Mouse (Mus musculus) heart, embryonic 16.5 days (tissue): ENCODE measurements around the gene Dirc2. TPM values are rescaled to one million over a fixed set of nuclear protein-coding genes. Genes with fewer than 3 reads are reported as not detected.

ENCODE experiments used
- ATAC-seq: fragments of 200-750 bp; cut with Nextera tagmentation; replicated peaks from 2 replicates; pipeline ENCODE4 v1.8.0; 2017; ENCODE audit warnings: moderate number of reproducible peaks; ENCODE audit not compliant: insufficient read depth, low FRiP score; ENCODE audit errors: extremely low read depth
- H3K27ac ChIP-seq: fragments of 300-500 bp; sonication (generic); 2 replicates; pipeline ENCODE4 v1.5.1; 2014; ENCODE audit warnings: mild to moderate bottlenecking, low read length, control low read depth, moderate library complexity
- H3K27me3 ChIP-seq: fragments of 300-500 bp; sonication (generic); 2 replicates; pipeline ENCODE4 v1.6.1; 2014; ENCODE audit warnings: low read length, mixed read lengths; ENCODE audit not compliant: control insufficient read depth, insufficient read depth
- H3K36me3 ChIP-seq: fragments of 300-500 bp; sonication (generic); 2 replicates; pipeline ENCODE4 v1.6.1; 2014; ENCODE audit not compliant: control insufficient read depth, insufficient read depth
- H3K4me1 ChIP-seq: fragments of 300-500 bp; sonication (generic); 2 replicates; pipeline ENCODE4 v1.6.1; 2014; ENCODE audit warnings: low read length, mixed read lengths; ENCODE audit not compliant: control insufficient read depth, insufficient read depth
- H3K4me2 ChIP-seq: fragments of 300-500 bp; sonication (generic); 2 replicates; pipeline ENCODE4 v1.6.1; 2014; ENCODE audit warnings: low read depth, mild to moderate bottlenecking, control low read depth, low read length
- H3K4me3 ChIP-seq: fragments of 300-500 bp; sonication (generic); 2 replicates; pipeline ENCODE4 v1.5.1; 2014; ENCODE audit warnings: mild to moderate bottlenecking, control low read depth, low read length
- H3K9ac ChIP-seq: fragments of 300-500 bp; sonication (generic); 2 replicates; pipeline ENCODE4 v1.6.1; 2014; ENCODE audit warnings: low read length, control low read depth
- H3K9me3 ChIP-seq: fragments of 300-500 bp; sonication (generic); replicated peaks from 2 replicates; pipeline ENCODE4 v1.6.1; 2016; ENCODE audit warnings: low read length; ENCODE audit not compliant: control insufficient read depth
- WGBS: fragments of 180-500 bp; shearing (Covaris S2); extraction: QIAGEN DNeasy Blood & Tissue Kit; methylation state at CpG from one replicate; pipeline ENCODE4 v1.1.7; 2014; 5-methylcytosine and 5-hydroxymethylcytosine counted together
- polyA plus RNA-seq: library from polyadenylated mRNA; unstranded; fragments of >200 nt; fragmentation: Nextera tagmentation; extraction: Ambion mirVana; gene quantifications from 2 replicates; pipeline ENCODE4 v1.2.1, GENCODE M21; 2015

Dirc2 gene
- polyA plus RNA-seq, 1 experiment from 2014 or later, result 10.1 TPM

DNA sequence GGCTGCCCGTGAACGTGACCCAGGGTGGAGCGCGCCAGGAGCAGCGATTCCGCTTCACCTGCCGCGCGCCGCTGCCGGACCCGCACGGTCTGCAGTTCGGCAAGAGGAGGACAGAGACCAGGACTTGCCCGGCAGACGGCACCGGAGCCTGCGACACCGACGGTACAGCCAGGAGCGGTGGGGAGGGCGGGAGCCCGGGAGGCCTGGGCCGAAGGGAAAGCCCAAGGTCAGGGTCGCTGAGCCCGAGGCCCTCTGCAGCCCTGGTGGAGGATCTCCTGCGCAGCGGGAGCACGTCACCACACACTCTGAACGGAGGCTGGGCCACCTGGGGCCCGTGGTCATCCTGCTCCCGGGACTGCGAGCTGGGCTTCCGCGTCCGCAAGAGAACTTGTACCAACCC, 108.9 kb downstream of the Dirc2 start:
- no peak for ATAC-seq
- H3K27ac ChIP-seq, result no peak overlapping the region
- peaks cover 42% of the 10 kb centered on the region for H3K27me3 ChIP-seq
- peak overlapping the region; percentile 81 for H3K4me2 ChIP-seq
- H3K4me1 ChIP-seq, result 0 out of 2 replicates have a peak, but pooled peaks cover 2% of the 10 kb centered on the region
- peak overlapping the region; percentile 54 for H3K4me3 ChIP-seq
- no peaks in the 10 kb centered on the region for H3K9me3 ChIP-seq
- WGBS, result 4% methylated on average over 35 of the region's 36 CpGs
- peak overlapping the region; percentile 62 for H3K9ac ChIP-seq
- H3K36me3 ChIP-seq, result no peaks in the 10 kb centered on the region

DNA sequence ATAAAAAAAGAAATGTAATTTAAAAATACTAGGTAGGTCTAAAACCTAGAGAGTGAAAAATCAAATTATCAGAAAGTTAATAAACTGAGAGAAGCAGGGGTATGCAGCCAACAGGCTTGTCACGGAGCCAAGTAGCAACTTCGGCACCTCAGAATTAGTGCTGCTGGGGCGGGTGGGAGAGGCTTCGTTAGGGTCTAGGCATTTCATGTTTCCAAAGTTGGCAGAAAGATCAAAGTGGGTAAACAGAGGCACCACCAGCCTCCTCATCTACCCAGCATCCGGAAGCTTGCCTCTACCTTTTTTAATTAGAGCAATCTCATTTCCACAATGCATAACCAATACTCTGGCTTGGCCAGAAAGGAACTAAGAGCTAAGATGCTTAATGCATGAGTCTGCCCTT, 115.2 kb downstream of the Dirc2 start:
- no peak overlapping the region for H3K9ac ChIP-seq
- no peak for ATAC-seq
- H3K27me3 ChIP-seq, result peaks cover 19% of the 10 kb centered on the region
- no peak overlapping the region for H3K4me2 ChIP-seq
- H3K27ac ChIP-seq, result no peak overlapping the region
- 78% methylated on average over 5 of the region's 5 CpGs for WGBS
- no peaks in the 10 kb centered on the region for H3K36me3 ChIP-seq
- H3K4me1 ChIP-seq, result no peaks in the 10 kb centered on the region
- no peaks in the 10 kb centered on the region for H3K9me3 ChIP-seq
- H3K4me3 ChIP-seq, result no peak overlapping the region

DNA sequence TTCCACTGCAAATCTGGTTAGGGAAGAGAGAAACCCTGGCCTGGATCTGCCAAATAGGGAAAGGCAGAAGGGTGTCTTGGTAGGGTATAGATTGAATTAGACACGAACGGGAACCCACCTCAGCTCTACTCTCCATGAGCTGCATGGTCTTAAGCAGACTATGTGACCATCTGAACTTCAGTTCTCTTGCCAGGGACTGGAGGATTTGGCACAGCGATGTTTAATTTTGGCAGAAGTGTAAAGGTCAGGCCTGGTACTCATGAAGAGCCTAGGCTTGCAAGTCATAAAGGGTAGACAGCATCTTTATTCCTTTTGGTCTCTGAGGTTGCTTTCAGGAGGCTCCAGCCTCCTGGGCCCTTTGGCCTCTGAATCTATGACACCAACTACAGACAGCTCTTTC, 116.5 kb downstream of the Dirc2 start:
- Histone ChIP-seq H3K4me3 (no peak overlapping the region), H3K36me3 (no peaks in the 10 kb centered on the region), H3K9me3 (no peaks in the 10 kb centered on the region), H3K4me2 (no peak overlapping the region), H3K27me3 (peaks cover 8% of the 10 kb centered on the region), H3K9ac (no peak overlapping the region), H3K4me1 (no peaks in the 10 kb centered on the region), H3K27ac (no peak overlapping the region)
- 83% methylated on average over 3 of the region's 3 CpGs for WGBS
- ATAC-seq, result no peak

DNA sequence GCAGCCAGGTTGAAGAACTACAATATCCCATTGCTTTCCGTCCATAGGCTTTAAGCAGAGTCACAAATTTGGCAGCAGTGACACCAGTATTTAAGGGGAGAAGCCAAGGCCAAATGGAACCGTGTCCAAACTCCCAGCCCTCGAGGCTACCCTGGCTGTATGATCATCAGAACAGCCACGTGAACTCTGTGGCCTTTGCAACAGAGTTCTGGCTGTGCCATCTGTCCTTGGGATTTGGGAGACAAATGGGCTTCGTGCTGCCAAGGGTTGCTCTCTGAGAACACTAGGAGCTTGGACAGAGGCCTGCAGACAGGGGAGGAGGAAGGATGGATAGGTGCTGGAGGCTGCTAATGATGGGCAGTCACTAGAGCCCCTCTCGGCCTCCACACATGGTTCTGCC, 117.0 kb downstream of the Dirc2 start:
- WGBS, result 61% methylated on average over 6 of the region's 6 CpGs
- H3K4me2 ChIP-seq, result no peak overlapping the region
- no peak overlapping the region for H3K27ac ChIP-seq
- no peaks in the 10 kb centered on the region for H3K9me3 ChIP-seq
- peaks cover 3% of the 10 kb centered on the region for H3K27me3 ChIP-seq
- H3K4me1 ChIP-seq, result no peaks in the 10 kb centered on the region
- no peaks in the 10 kb centered on the region for H3K36me3 ChIP-seq
- H3K4me3 ChIP-seq, result no peak overlapping the region
- no peak for ATAC-seq
- no peak overlapping the region for H3K9ac ChIP-seq

DNA sequence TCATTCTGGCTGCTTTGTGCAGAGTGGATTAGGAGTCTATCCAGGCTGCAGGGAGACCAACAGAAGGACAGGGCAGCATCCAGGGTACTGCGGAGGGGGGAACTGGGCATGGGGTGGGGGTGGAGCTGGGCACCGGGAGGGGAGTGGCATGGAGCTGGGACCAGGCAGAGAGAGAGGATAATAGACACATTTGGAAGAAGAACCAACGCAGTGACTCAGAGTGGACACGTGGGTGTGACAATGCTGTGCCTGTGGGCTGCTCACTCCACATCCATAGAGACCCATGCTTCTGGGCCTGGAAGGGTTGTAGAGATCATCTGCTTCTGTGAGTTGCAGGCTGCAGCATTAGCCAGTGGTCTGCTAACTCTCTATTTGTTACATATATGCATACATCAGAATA, 120.3 kb downstream of the Dirc2 start:
- H3K4me1 ChIP-seq, result no peaks in the 10 kb centered on the region
- no peak overlapping the region for H3K4me2 ChIP-seq
- H3K9me3 ChIP-seq, result no peaks in the 10 kb centered on the region
- H3K27me3 ChIP-seq, result peaks cover 3% of the 10 kb centered on the region; the same call in 1 of the 2 replicates
- no peaks in the 10 kb centered on the region for H3K36me3 ChIP-seq
- H3K9ac ChIP-seq, result no peak overlapping the region
- no peak overlapping the region for H3K4me3 ChIP-seq
- whole genome bisulfite sequencing, result 75% methylated on average over 4 of the region's 4 CpGs
- H3K27ac ChIP-seq, result no peak overlapping the region
- ATAC-seq, result no peak

Other genes with a start within 250 kb of the Dirc2 start
- 1.2 and 3.1 TPM in 2 replicates for gene Sema5b, start 228.2 kb downstream of the Dirc2 start, polyA plus RNA-seq
- 8.3 and 9.4 TPM in 2 replicates for gene Hspbap1, start 1.0 kb upstream of the Dirc2 start, polyA plus RNA-seq
- gene Parp14, start 102.2 kb upstream of the Dirc2 start, polyA plus RNA-seq, result 1.7 and 2.5 TPM in 2 replicates
- gene Parp9, start 169.1 kb upstream of the Dirc2 start, polyA plus RNA-seq, result 11.0 and 15.4 TPM in 2 replicates
- gene Dtx3l, start 169.8 kb upstream of the Dirc2 start, polyA plus RNA-seq, result 7.7 and 9.4 TPM in 2 replicates
- 41.4 and 43.5 TPM in 2 replicates for gene Kpna1, start 209.4 kb upstream of the Dirc2 start, polyA plus RNA-seq